Mouse (Mus musculus) limb, embryonic 14.5 days (tissue): ENCODE measurements at regions not wholly inside any gene's neighbourhood (a gene's known extent, or its start where the extent isn't known, plus 50 kb on each side); places are given as distances from the start of the nearest gene placed in this dataset.

Experiments used
- ATAC-seq: fragments of 200-750 bp; cut with Nextera tagmentation; 2 replicates; pipeline ENCODE4 v1.8.0; 2017; ENCODE audit warnings: low read depth, moderate number of reproducible peaks, moderate TSS enrichment; ENCODE audit not compliant: low FRiP score
- DNase-seq: peaks from one replicate; pipeline ENCODE4 v3.0.0-alpha.2; 2015; ENCODE audit warnings: low spot score
- H3K27ac ChIP-seq: fragments of 300-500 bp; sonication (generic); replicated peaks from 2 replicates; pipeline ENCODE4 v1.5.1; 2014; ENCODE audit warnings: low read depth, mild to moderate bottlenecking, low read length, moderate library complexity, mixed read lengths
- H3K27me3 ChIP-seq: fragments of 300-500 bp; sonication (generic); 2 replicates; pipeline ENCODE4 v1.6.1; 2014; ENCODE audit warnings: low read length, mixed read lengths; ENCODE audit not compliant: control insufficient read depth, insufficient read depth
- H3K36me3 ChIP-seq: fragments of 300-500 bp; sonication (generic); 2 replicates; pipeline ENCODE4 v1.6.1; 2014; ENCODE audit warnings: mild to moderate bottlenecking, low read length, moderate library complexity, mixed read lengths; ENCODE audit not compliant: control insufficient read depth, insufficient read depth
- H3K4me1 ChIP-seq: fragments of 300-500 bp; sonication (generic); 2 replicates; pipeline ENCODE4 v1.6.1; 2014; ENCODE audit warnings: antibody characterized with exemption, low read length, mixed read lengths; ENCODE audit not compliant: control insufficient read depth, insufficient read depth
- H3K4me2 ChIP-seq: fragments of 300-500 bp; sonication (generic); replicated peaks from 2 replicates; pipeline ENCODE4 v1.6.1; 2014; ENCODE audit warnings: low read depth, mild to moderate bottlenecking, low read length, moderate library complexity; ENCODE audit not compliant: severe bottlenecking
- H3K4me3 ChIP-seq: fragments of 300-500 bp; sonication (generic); replicated peaks from 2 replicates; pipeline ENCODE4 v1.5.1; 2014; ENCODE audit warnings: low read length
- H3K9ac ChIP-seq: fragments of 300-500 bp; sonication (generic); 2 replicates; pipeline ENCODE4 v1.6.1; 2014; ENCODE audit warnings: mild to moderate bottlenecking, low read depth, low read length, moderate library complexity; ENCODE audit not compliant: severe bottlenecking
- H3K9me3 ChIP-seq: fragments of 300-500 bp; sonication (generic); 2 replicates; pipeline ENCODE4 v1.6.1; 2016; ENCODE audit warnings: low read length; ENCODE audit not compliant: control insufficient read depth
- POLR2A ChIP-seq: fragments of 200-500 bp; IDR thresholded peaks from 2 replicates; pipeline ENCODE4 v1.8.0; 2012; ENCODE audit warnings: inconsistent platforms, mild to moderate bottlenecking, moderate library complexity, borderline replicate concordance; ENCODE audit not compliant: insufficient read depth, insufficient read length; ENCODE audit errors: extremely low read depth
- WGBS: fragments of 180-500 bp; shearing (Covaris S2); extraction: QIAGEN DNeasy Blood & Tissue Kit; methylation state at CpG from one replicate; pipeline ENCODE4 v1.1.7; 2014; 5-methylcytosine and 5-hydroxymethylcytosine counted together

- Histone ChIP-seq H3K9ac (no peak overlapping the region), H3K27me3 (no peaks in the 10 kb centered on the region), H3K36me3 (no peaks in the 10 kb centered on the region), H3K27ac (no peak overlapping the region), H3K4me1 (peaks cover 8% of the 10 kb centered on the region), H3K4me2 (no peak overlapping the region), H3K4me3 (no peak overlapping the region), H3K9me3 (no peaks in the 10 kb centered on the region)
- ATAC-seq (no peak), DNase-seq (no peak)
- WGBS, result 65% methylated on average over 4 of the region's 4 CpGs
- TF ChIP-seq POLR2A, result no peak
Observed at GRCm38 (mm10) chr6:34227131-34227530, 50.2 kb upstream of the Slc35b4 start.
